Mouse (Mus musculus) right cerebral cortex, adult 18-20 months (tissue): ENCODE data around the gene S100z.

Experiments
- DNase-seq: peaks from one replicate; pipeline ENCODE4 v3.0.0; 2022; ENCODE audit warnings: mixed read lengths

S100z gene

DNA sequence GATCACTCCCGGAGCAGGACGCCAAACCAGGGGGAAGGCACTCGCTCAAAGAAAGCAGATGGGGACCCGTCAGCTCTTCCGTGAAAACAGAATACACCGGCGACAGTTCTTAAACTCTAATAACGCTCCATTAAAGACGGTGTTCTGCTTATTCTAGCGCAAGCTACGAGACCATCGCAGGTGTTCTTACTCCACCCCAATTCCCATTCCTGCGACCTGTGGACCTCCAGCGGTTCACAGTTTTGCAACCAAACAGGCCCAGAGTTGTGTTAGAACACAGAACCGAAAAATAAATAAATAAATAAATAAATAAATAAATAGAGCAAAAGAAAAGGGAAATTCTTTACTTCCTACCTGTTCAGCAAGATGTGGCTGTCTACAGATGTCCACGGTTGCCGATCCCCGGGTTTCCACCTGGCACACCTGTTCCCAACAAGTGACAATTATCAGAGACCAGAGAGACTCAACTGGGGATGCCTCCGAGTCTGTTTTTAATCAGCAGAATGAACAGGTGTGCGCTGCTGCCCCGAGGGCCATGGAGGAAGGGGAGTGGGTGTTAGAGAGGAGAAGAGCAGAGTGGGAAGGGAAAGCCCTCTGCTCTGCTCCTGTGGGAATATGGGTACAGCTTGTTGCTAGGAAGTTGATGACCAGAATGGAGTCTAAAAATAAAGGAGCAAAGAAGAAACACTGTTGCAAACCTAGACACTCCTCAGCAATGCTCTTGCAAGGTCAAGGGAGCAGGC lies at the start of gene S100z:
TSS of gene S100z (minus strand) at position 51 of the 743 bp plus-strand sequence.
- no peak for DNase-seq

GRCm38 (mm10) chr13:95524674-95525491 lies 46.4 kb upstream of the S100z start, which contains the start of gene F2rl1:
Gene F2rl1, minus strand, starts transcription at chr13:95525227.
- DNase-seq: no peak

DNA sequence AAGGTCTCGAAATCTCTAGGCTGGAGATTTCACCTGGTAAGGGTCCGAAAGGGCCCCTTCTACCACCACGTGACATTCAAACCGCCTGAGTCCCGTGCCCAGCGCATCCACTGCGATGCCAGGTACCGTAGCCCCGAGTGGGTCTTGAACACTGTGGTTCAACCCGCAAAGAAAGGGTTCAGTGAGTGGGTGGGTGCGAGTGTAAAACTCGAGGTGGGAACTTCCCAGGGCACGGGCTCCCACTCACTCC lies 45.8 kb upstream of the S100z start:
- DNase-seq: no peak

DNA sequence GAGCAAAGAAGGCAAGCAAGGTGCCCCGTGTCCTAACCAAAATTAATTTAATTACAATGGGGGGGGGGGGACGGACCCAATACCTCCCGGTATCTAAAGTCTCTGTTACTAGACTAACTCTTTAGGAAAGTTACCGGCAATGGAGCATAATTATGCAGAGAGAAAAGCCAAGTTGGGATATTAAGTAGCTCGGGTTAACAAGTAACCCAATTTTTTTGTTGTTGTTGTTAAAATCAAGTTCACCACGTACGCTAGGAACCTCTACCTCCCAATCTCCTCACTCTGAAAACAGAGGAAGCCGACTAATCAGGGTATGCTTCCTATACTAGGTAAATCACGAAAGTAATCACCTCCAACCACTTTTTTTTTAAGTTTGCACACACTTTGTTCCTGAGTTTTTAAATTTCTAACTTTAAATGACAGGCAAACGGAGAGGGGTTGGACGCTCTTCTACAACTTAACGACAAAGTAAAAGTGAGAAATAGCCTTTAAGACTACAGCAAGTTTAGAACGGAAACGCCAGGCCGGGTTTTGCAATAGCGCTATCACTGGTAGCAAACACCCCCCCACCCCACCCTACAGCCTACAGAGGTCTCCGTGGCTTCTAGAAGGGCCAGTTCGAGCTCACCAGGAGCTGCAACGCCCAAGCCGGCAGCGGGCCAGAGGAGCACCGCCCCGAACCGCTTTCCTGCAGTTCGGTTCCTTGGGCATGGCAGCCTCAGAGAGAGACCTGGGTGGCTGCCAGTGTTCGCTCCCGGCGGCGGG lies 45.3 kb upstream of the S100z start:
- no peak for DNase-seq

DNA sequence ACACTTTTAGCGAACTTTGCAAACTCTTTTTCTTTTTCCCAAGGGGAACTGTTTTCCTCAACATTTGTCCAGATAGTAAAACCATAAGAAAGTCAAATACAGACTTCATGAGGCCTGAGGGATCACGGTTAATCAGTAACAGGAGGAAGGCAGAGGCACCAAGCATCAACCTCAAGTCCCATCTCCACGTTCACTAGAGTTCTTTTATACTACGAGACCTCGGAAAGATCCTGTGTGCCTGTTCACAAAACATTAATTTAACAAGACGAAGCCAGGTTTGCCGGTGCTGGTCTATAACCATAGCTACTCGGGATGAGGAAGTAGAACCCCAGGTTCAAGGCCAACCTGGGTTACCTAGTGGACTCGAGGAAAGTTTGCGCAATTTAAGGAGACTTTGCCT lies 43.7 kb upstream of the S100z start:
- no peak for DNase-seq

GRCm38 (mm10) chr13:95521029-95521428 lies 42.5 kb upstream of the S100z start:
- DNase-seq: no peak

DNA sequence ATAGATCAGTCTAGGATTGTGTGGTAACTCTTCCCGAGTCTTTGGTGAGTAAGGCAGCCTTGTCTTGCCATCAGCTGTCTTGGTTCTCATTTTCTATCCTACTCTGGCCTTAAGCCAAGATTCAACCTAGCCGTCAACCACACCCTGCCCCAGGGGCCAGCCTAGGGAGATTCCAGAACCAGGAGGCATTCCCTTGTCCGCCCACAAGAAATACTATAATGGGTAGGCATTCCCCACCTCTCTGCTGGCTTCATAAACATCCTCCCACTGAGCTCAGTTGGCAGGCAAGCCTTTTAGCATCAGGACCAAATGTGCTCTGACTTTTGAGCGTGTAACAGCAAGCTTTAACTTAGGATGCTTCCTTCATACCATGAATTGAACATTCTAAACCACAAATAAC lies 36.2 kb upstream of the S100z start:
- DNase-seq: peak; percentile 13

- DNase-seq: no peak
These were observed 31.5 kb upstream of the S100z start for GRCm38 (mm10) chr13:95510054-95510453.

GRCm38 (mm10) chr13:95503279-95503917 lies 24.9 kb upstream of the S100z start:
- no peak for DNase-seq

GRCm38 (mm10) chr13:95496601-95497000 lies 18.1 kb upstream of the S100z start:
- no peak for DNase-seq

DNA sequence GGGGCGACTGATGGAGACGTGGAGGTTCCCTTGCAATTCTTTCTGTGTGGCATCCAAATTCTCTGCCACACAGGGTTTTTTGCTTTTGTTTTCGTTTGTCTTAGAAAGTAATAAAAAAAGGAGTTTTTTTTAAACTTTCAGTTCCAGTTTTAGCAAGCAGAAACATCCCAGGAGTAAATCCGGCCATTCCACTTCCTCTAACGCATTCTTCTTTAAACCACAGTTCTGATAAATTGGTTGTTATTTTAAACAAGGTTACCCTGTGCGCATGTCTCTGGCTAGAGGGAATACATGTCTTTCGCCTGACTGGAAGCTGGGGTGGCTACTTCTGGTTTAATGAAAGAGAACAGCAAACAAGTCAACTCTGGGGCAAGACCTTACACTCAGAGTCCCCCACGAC lies 16.3 kb upstream of the S100z start:
- no peak for DNase-seq

- no peak for DNase-seq
These were observed 14.8 kb upstream of the S100z start for GRCm38 (mm10) chr13:95493296-95493695.

DNA sequence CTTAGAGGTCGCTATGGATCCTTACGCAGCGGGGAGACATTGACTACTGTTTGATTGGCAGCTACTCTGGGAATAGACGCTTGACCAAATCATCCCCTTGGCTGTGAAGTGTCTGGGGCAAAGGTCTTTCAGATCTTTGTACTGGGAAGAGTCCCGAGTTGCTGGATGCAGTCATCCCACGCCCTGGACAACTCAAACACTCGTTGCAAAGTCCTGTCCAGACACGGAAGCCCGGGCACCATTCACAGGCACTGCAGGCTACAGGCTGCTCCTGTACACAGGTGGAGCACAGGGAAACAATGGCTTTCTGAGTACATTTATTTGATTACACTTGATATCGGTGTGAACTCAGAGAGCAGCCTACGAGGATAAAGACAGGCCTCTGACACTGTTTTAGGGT lies 12.8 kb upstream of the S100z start:
- no peak for DNase-seq

DNA sequence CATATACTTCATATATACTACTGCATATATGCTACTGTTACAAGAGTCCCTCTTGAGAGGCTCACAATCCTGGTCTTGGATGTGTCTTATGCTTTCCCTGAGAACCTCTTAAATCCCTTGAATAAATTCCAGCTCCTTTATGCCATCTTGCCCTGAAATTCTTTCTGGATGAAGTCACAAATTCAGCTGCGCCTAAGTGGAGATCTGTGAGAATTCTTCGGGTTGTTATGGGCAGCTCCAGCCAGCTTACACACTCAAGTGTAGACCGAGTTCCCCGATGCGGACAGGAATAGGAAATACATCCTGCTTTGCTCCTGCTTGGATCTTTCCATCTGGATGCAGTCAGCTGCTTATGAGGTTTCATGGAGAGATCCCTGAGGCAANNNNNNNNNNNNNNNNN lies 6.1 kb upstream of the S100z start:
- no peak for DNase-seq

DNA sequence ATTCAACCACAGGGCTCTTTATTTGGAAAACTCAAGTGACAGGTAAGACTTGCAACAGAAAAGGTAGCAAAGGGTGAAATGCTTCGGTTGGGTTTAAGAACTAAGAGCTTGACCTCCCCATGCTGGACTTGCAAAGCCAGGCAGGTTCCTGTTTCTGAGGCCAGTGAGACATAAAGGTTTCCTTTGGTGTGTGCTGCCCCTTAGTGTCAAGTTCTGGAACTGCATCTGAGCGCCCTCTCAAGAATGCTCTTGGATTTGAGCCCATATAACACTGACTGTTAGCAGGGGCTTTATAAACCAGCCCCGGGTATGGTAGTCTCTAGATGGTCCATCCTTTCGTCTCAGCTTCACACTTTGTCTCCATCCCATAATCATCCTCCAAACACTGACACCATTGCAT lies 2.9 kb upstream of the S100z start:
- peak; percentile 64 for DNase-seq

DNA sequence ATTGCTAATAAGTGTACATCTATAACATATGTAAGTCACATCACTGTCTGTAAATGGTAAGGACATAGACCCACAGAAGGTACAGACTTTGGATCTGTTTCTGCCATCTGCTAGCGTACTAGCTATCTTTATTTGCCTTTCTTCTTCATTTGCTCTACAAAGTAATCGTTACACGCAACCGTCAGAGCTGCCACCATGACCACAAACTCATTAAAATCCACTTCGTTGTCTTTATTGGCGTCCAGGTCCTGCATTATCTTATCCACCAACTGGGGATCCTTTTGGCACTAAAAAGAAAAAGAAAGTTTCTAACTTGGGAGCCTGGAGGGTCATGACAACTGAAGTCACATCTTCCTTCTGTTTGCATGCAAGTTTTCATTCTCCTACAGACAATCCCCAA lies 1.3 kb downstream of the S100z start:
- DNase-seq: no peak

DNA sequence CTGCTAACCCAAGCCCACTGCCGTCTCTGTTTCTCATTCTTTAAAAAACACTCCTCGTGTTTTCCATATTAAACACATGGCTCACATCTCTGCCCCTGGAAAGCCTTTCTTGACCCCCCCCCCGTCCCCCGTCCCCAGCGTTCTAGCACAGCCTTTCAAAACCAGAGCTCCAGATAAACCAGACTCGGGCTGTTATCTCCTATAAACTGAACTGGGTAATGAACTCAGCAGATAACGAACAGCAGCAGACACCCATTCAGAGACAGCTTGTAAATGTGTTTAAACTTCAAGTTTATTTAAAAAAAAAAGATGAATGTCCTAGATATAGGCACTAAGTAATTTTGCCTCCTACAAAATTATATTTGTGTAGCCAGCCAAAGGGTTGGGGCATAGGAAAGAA lies 3.4 kb downstream of the S100z start:
- no peak for DNase-seq

DNA sequence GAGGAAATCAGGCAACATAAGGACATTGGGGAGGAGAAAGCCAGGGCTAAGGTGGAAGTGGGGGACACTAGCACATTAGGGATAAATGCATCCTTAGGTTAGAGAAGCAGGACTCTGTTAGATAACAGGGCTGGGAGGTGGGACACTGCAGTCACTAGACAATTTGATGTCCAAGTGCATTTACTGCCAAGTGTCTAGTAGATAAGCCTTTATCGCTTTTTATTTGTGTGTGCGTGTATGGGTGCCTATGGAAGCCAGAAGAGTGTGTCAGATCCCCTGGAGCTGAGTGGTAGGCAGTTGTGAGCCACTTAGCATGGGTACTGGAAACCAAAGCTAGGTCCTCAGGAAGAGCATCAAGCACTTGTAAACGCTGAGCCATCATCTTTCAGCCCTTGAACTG lies 4.2 kb downstream of the S100z start:
- DNase-seq: no peak

DNA sequence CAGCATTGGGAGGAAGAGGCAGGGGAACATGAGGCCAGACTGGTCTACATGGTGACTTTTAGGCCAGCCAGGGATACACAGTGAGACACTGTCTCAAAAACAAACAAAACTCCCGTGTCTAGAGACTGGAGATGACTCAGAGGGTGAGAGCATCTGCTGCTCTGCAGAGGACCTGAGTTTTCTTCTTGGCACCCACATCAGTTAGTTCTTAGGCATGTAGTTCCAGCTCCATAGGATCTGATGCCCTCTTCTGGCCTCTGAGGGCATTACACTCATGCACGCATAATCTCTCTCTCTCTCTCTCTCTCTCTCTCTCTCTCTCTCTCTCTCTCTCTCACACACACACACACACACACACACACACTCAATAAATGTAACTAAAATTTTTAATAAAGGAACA lies 7.6 kb downstream of the S100z start:
- DNase-seq: no peak

- no peak for DNase-seq
These were observed 27.0 kb downstream of the S100z start for GRCm38 (mm10) chr13:95451529-95451928.

DNA sequence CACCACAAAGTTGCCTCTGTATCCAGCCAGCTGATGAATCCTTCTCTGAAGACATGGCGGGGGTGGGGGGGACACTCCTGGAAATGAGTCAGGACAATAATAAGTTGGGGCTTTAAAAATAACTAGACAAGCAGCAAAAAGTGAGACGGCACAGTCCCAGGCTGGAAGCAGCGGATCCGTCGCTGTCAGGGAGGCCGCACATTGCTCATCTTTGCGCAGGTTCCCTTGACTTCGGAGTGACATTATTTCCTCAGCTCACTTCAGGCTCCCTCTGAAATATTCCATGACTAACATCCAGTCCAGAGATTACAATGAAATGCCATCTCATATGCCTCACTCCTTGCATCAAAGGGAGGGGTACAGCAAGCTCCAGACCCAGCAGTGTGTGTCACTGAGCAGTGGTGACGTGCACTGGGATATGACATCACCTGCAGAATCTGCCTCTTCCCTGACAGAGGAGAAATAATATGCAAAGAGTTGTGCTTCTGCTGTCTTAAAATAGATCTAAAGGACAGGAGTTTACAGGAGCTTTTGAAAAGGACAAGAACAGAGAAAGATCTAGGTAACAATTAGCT lies 27.8 kb downstream of the S100z start:
- DNase-seq: no peak

- no peak for DNase-seq
These were observed 28.8 kb downstream of the S100z start for GRCm38 (mm10) chr13:95449730-95450129.

- no peak for DNase-seq
These were observed 33.7 kb downstream of the S100z start, which contains the start of gene Crhbp for GRCm38 (mm10) chr13:95444824-95445223. Gene Crhbp, minus strand, starts transcription at chr13:95444924.
